Mouse (Mus musculus) CD4-positive helper T cell, adult 2 months (primary cell): Measurements from ENCODE around the gene Tbccd1.
"Not testable (repeated sequence)": the region's sequence is repeated elsewhere in the genome, so short reads cannot be mapped to it uniquely, and the experiment has no call there.

Experiments
- DNase-seq: peaks from one replicate; pipeline ENCODE4 v3.0.0-alpha.2; 2012; ENCODE audit warnings: low read depth, missing footprints, low spot score

Tbccd1 gene

DNA sequence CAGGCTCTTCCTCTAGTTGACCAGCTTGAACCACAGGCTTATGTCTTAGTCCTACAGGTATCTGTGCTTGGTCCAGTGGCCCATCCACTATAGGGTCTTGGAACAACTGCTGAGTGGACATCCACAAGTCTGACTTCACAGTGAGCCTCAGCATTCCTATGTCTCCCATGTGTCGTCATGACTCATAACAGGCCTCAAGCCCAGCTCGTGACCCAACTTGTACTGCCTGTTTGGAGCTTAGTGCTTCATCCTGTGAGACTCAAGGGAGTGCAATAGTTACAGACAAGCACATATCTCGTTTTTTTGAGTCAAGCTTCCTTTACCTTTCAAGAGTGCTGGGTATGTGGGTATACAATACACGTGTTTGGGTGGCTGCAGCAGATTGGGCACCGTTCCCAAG lies 74.8 kb downstream of the Tbccd1 start:
- DNase-seq = no peak

DNA sequence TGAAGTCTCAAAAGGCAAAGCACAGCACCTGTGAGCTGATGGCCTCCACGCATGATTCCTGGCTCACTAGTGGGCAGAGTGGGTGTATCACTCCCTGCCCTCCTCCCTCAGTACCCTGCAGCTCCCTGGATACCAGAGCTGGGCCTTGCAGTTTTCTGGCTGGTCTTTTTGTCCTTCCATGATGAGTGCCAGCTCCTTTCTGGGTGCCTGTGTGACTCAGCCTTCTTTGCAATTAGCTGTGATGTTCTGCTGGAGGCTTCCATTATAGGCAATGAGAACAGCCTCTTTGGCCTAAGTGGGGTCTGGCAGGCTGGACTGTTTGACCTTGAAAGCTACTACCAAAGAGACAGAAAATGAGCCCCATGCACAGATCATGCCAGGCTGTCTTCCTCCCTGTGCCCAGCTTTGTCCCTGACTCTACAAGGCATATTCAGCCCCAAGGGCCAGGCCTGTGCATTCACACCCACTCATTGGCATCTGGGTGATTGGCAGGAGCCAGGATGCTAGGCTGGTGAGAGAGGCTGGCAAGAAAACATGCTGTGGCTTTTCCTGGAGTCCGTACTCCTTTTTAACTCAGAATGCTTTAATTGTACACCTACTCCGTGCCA lies 78.1 kb downstream of the Tbccd1 start:
- DNase-seq = no peak

DNA sequence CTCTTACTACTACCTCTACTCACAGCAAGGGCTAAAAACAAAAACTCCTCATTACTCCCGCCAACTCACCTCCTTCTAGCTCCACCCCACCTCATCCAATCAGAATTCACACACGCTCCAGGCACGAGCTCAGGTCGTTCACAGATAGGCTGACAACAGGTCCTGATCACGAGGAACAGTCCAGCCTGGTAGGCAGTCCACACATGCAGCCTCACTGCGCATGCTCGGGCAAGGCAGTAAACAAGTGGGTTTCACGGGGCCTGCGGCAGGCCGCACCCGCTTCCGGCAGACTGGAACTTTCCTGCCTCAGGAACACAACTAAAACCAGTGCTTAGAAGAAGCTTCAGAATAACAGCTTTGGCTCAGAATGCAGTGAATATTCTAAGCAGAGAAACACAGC lies 79.2 kb downstream of the Tbccd1 start:
- not testable (repeated sequence) for DNase-seq

DNA sequence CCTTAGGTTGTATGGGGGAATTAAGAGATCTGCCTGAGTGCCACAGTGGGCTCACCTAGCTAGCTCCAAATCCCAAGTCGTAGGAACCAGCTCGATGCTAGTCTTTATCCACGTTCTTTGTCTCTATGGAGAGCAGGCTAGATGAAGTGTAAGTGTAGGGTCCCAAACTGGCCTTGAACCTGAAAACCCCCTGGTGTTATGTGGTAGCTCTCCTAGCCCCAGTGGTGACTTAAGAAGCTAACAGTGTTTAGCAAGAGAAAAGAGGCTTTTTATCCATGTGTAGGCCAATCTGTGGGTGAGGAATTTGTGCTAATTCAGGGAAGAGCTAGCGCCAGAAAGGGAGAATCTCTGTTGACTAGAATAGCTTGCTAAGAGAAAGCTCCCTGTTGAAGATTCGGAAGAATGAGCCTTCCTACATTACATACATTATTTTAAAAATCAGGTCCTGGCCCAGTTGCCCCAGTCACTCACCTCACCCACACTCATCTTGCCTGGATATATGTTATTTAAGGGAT lies 81.9 kb downstream of the Tbccd1 start:
- no peak for DNase-seq

DNA sequence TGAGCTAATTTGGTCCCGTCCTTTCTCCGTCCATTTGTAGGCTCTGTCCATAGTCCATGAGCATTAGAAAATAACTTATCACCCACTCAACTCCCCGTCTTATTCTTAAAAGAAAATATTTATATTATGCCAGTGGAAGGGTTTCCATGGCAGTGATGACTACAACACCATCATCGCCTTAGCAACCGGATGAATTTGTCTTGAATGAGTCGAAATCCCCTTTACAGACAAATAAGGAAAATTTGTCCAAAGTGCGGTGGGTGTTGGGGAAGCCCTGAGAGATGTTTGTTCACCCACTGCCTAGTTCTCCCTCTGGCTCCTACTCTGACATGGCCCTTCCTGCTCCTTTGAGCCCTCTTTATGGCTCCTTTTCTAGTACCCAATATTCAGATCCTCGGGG lies 88.8 kb downstream of the Tbccd1 start:
- DNase-seq = no peak

DNA sequence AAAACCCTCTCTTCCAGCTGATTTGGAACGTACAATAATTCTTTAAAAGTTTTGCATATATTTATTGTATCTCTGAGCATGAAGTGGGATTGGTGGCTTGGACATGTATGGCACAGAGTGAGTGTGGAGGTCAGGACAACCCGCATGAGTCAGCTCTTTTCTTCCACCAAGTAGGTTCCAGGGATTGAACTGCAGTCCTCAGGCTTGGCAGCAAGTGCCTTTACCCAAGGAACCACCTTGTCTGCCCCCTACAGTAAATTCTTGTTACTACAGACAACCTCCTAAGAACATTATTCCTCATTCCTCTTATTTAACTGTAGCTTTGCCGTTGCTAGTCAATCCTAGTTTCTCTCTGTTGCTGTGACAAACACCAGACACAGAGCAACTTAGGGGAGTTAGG lies 90.1 kb downstream of the Tbccd1 start:
- DNase-seq = no peak

DNA sequence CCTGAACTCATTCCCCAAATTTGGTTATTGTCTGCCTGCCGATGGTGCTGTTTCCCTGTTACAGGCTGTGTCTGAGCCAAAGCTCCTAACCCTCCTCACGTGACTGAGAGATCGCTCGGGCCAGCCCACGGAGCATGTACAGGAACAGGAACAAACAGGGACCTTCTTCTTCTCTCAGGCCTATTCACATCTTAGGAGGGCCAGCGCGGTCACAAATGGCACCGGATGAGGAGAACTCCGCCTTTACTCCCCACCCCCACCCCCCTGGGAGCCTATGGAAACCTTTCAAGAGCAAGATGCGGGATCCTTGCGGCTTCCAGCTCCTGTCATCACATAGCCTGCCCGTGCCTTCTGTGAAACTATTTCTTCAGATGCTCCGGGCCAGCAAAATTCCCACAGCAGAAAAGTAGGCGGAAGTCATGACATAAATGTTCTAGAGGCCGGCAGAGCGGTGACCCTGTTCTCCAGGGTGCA lies 90.7 kb downstream of the Tbccd1 start:
- no peak for DNase-seq

DNA sequence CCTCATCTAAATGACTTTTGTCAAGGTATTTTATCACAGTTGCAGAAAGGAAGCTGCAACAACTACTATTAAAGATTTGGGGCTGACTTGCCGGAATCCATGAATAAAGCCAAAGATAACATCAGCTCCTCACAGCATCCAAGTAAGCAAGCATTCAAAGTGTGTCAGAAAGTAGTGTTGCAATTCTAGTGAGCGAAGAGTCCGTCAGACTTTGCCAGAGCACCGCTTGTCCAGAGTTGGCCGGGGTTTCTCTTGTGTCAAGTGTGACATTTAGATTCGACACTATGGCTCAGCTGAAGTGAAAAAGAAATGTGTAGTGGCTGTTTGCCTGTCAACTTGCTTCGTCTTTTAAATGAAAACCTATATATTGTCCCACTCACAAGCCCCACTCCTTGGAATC lies 91.9 kb downstream of the Tbccd1 start:
- DNase-seq = no peak
